Mouse (Mus musculus) megakaryocyte, embryonic 14.5 days (primary cell): Measurements from ENCODE around the gene Pitpnb.

Experiments used
- FLI1 ChIP-seq: IDR thresholded peaks from 2 replicates; pipeline ENCODE4 v1.6.1; 2012; ENCODE audit warnings: low read length, inconsistent platforms, mixed read lengths
- GATA1 ChIP-seq: IDR thresholded peaks from 3 replicates; pipeline ENCODE4 v1.6.1; 2012; ENCODE audit warnings: mixed read lengths, low read length, inconsistent platforms, borderline replicate concordance

DNA sequence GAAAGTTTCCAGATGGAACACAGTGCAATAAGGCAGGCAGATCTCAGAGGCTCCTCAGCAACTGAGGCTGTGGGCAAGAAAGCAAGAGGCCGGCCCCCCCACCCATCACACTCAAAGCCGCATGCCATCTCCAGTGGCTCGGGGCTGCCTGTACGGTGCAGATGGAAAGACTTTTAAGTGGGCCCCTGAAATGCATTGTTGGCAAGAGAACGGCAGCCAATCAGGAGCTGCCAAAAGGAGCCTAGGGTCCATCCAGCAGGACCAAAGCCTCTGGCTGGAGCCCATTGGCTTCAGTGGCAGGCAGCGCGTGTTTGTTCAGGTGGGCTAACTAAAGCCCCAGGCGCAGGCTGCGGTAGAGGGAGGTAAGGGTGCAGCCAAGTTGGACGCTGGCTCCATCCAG, 65.2 kb downstream of the Pitpnb start:
- TF ChIP-seq GATA1 (no peak), FLI1 (no peak)
